Mouse (Mus musculus) liver, adult 2 months (tissue): ENCODE measurements around the gene Robo4.

Experiments used
- CTCF ChIP-seq: fragments of 200-500 bp; IDR thresholded peaks from 2 replicates; pipeline ENCODE4 v1.5.1; 2011; ENCODE audit warnings: low read depth, low read length, control low read depth
- POLR2A ChIP-seq: fragments of 200-500 bp; IDR thresholded peaks from 2 replicates; pipeline ENCODE4 v1.6.1; 2011; ENCODE audit warnings: low read length, control low read depth; ENCODE audit not compliant: insufficient read depth; ENCODE audit errors: extremely low read depth

DNA sequence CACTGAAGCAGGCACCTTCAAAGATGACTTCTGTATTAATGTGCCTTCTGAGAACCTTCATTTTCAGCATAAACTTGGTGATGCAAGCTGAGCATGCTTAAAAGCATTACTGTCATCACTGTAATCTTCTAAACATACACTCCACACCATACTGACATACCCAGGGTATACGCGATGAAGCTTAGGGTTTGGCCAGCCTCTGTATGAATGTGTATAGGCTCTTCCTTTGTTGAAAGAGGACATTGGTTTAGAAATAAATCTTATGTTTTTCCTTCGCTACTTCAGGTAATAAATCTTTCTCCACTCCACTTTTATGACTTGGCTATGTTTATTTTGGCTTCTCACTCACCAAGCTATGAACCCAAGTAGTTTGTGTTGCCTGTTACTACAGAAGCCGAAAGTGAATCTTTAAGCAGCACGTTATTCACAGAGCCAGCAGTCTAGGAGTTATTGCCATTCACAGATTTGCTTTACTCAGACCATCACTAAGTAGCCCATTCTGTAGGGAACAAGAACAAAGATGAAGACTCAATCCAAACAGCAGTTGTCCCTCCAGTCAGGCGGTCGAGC is 30.4 kb upstream of the Robo4 start:
- TF ChIP-seq CTCF, result no peak
- TF ChIP-seq POLR2A, result no peak
